Mouse (Mus musculus) MEL (cell line): Measurements from ENCODE around the gene Xbp1. TPM values are rescaled to one million over a fixed set of nuclear protein-coding genes. Genes with fewer than 3 reads are reported as not detected.

Experiments used
- DNase-seq: peaks from one replicate; pipeline ENCODE4 v3.0.0; 2011; ENCODE audit warnings: low read depth, low spot score
- H3K27ac ChIP-seq: 2 replicates; pipeline ENCODE4 v1.5.1; 2012; ENCODE audit warnings: low read depth, mild to moderate bottlenecking, control low read depth, low read length, moderate library complexity; ENCODE audit not compliant: control insufficient read depth
- H3K27me3 ChIP-seq, 2 experiments: fragments of 150-350 bp in 1 of 2; sonication (generic) in 1 of 2; 2 replicates each; pipeline ENCODE4 v1.6.1; 2012; ENCODE audit warnings: low read length in 2 of 2, mild to moderate bottlenecking in 2 of 2, improper control_type of control experiment in 1 of 2, moderate library complexity in 1 of 2; ENCODE audit not compliant: insufficient read depth in 2 of 2, control insufficient read depth in 1 of 2
- H3K36me3 ChIP-seq, 2 experiments: 2 replicates each; pipeline ENCODE4 v1.6.1; 2012 to 2014; ENCODE audit warnings: low read length in 2 of 2, improper control_type of control experiment in 1 of 2, inconsistent platforms in 1 of 2, mild to moderate bottlenecking in 1 of 2; ENCODE audit not compliant: insufficient read depth in 2 of 2, control insufficient read depth in 1 of 2
- H3K4me1 ChIP-seq, 2 experiments: fragments of 150-350 bp in 1 of 2; sonication (generic) in 1 of 2; 2 replicates each; pipeline ENCODE4 v1.6.1; 2012; ENCODE audit warnings: low read length in 2 of 2, improper control_type of control experiment in 1 of 2, mild to moderate bottlenecking in 1 of 2; ENCODE audit not compliant: insufficient read depth in 2 of 2, control insufficient read depth in 1 of 2
- H3K4me3 ChIP-seq, 2 experiments: fragments of 150-350 bp in 1 of 2; sonication (generic) in 1 of 2; 2 replicates each; pipeline ENCODE4 v1.5.1; 2012; ENCODE audit warnings: low read depth in 2 of 2, low read length in 2 of 2, mild to moderate bottlenecking in 2 of 2, moderate library complexity in 2 of 2, control low read depth in 1 of 2, improper control_type of control experiment in 1 of 2; ENCODE audit not compliant: control insufficient read depth in 1 of 2, insufficient read depth in 1 of 2
- H3K79me2 ChIP-seq: 2 replicates; pipeline ENCODE4 v1.6.1; 2012; ENCODE audit warnings: mild to moderate bottlenecking, low read length, moderate library complexity; ENCODE audit not compliant: control insufficient read depth, poor library complexity, insufficient read depth
- H3K9ac ChIP-seq: 2 replicates; pipeline ENCODE4 v1.6.1; 2012; ENCODE audit warnings: low read depth, mild to moderate bottlenecking, control low read depth, low read length, moderate library complexity; ENCODE audit not compliant: control insufficient read depth, poor library complexity, severe bottlenecking
- H3K9me3 ChIP-seq: fragments of 150-350 bp; sonication (generic); replicated peaks from 2 replicates; pipeline ENCODE4 v1.6.1; 2012; ENCODE audit warnings: mild to moderate bottlenecking, low read length, improper control_type of control experiment, moderate library complexity; ENCODE audit not compliant: insufficient read depth
- BHLHE40 ChIP-seq: IDR thresholded peaks from 2 replicates; pipeline ENCODE4 v1.6.1; 2012; ENCODE audit warnings: low read depth, mild to moderate bottlenecking, inconsistent platforms, low read length, improper control_type of control experiment, borderline replicate concordance
- CHD1 ChIP-seq: IDR thresholded peaks from 2 replicates; pipeline ENCODE4 v1.6.1; 2012; ENCODE audit warnings: low read depth, mild to moderate bottlenecking, inconsistent platforms, low read length, improper control_type of control experiment
- CTCF ChIP-seq, 3 experiments: IDR thresholded peaks in 2 of 3; conservative IDR thresholded peaks in 1 of 3; 2 replicates each; pipeline ENCODE4 v1.5.1; 2011 to 2012; ENCODE audit warnings: low read length in 3 of 3, low read depth in 2 of 3, mild to moderate bottlenecking in 2 of 3, improper control_type of control experiment in 1 of 3, inconsistent platforms in 1 of 3, mixed read lengths in 1 of 3, moderate library complexity in 1 of 3; ENCODE audit not compliant: control insufficient read depth in 1 of 3, insufficient read depth in 1 of 3, poor library complexity in 1 of 3, severe bottlenecking in 1 of 3
- ETS1 ChIP-seq: IDR thresholded peaks from 2 replicates; pipeline ENCODE4 v1.6.1; 2012; ENCODE audit warnings: low read depth, mild to moderate bottlenecking, inconsistent platforms, low read length, improper control_type of control experiment, moderate library complexity
- GATA1 ChIP-seq: IDR thresholded peaks from 2 replicates; pipeline ENCODE4 v1.6.1; 2011; ENCODE audit warnings: low read depth, low read length, improper control_type of control experiment
- KAT2A ChIP-seq: conservative IDR thresholded peaks from 2 replicates; pipeline ENCODE4 v1.6.1; 2012; ENCODE audit warnings: low read depth, low read length, improper control_type of control experiment, inconsistent platforms
- MAX ChIP-seq: IDR thresholded peaks from 2 replicates; pipeline ENCODE4 v1.6.1; 2011; ENCODE audit warnings: low read length, improper control_type of control experiment
- MAZ ChIP-seq: IDR thresholded peaks from 2 replicates; pipeline ENCODE4 v1.6.1; 2012; ENCODE audit warnings: low read depth, mild to moderate bottlenecking, inconsistent platforms, low read length, improper control_type of control experiment
- MYC ChIP-seq: IDR thresholded peaks from 2 replicates; pipeline ENCODE4 v1.6.1; 2011; ENCODE audit warnings: low read depth, mild to moderate bottlenecking, low read length, improper control_type of control experiment, moderate library complexity
- POLR2AphosphoS2 ChIP-seq: IDR thresholded peaks from 2 replicates; pipeline ENCODE4 v1.6.1; 2011; ENCODE audit warnings: low read length, improper control_type of control experiment
- RAD21 ChIP-seq: IDR thresholded peaks from 2 replicates; pipeline ENCODE4 v1.6.1; 2011; ENCODE audit warnings: mild to moderate bottlenecking, low read depth, low read length, improper control_type of control experiment
- RCOR1 ChIP-seq: IDR thresholded peaks from 2 replicates; pipeline ENCODE4 v1.6.1; 2012; ENCODE audit warnings: low read depth, mild to moderate bottlenecking, inconsistent platforms, low read length, improper control_type of control experiment
- SMC3 ChIP-seq: IDR thresholded peaks from 2 replicates; pipeline ENCODE4 v1.6.1; 2011; ENCODE audit warnings: low read depth, low read length, improper control_type of control experiment
- TCF12 ChIP-seq: IDR thresholded peaks from 2 replicates; pipeline ENCODE4 v1.6.1; 2014; ENCODE audit warnings: low read depth, mild to moderate bottlenecking, inconsistent platforms, low read length, improper control_type of control experiment, moderate library complexity
- UBTF ChIP-seq: IDR thresholded peaks from 2 replicates; pipeline ENCODE4 v1.6.1; 2012; ENCODE audit warnings: low read depth, mild to moderate bottlenecking, inconsistent platforms, low read length, improper control_type of control experiment, moderate library complexity, borderline replicate concordance; ENCODE audit not compliant: insufficient read depth
- USF2 ChIP-seq, 2 experiments: IDR thresholded peaks; 2 replicates each; pipeline ENCODE4 v1.6.1; 2011 to 2012; ENCODE audit warnings: improper control_type of control experiment in 2 of 2, low read length in 2 of 2, borderline replicate concordance in 1 of 2, inconsistent platforms in 1 of 2, low read depth in 1 of 2, mild to moderate bottlenecking in 1 of 2; ENCODE audit not compliant: insufficient read depth in 1 of 2
- ZC3H11A ChIP-seq: IDR thresholded peaks from 2 replicates; pipeline ENCODE4 v1.6.1; 2012; ENCODE audit warnings: low read depth, mild to moderate bottlenecking, inconsistent platforms, low read length, improper control_type of control experiment
- ZNF384 ChIP-seq: IDR thresholded peaks from 2 replicates; pipeline ENCODE4 v1.6.1; 2012; ENCODE audit warnings: low read depth, mild to moderate bottlenecking, inconsistent platforms, low read length, improper control_type of control experiment
- polyA plus RNA-seq, 2 experiments: library from polyadenylated mRNA; stranded (reverse) in 1 of 2; unstranded in 1 of 2; fragments of >175 nt in 1 of 2; fragments of >200 nt in 1 of 2; gene quantifications; 2 replicates each; pipeline versions ENCODE4 v1.2.1 to v1.2.4; 2012; ENCODE audit warnings: low replicate concordance in 2 of 2, low read depth in 1 of 2; ENCODE audit not compliant: insufficient read length in 2 of 2, insufficient read depth in 1 of 2, missing spikeins in 1 of 2
- total RNA-seq: library from RNA; depleted of rRNA; stranded (reverse); fragments of 300-350 nt; gene quantifications from 2 replicates; pipeline ENCODE4 v1.2.3, GENCODE M21; 2012

Gene Xbp1
- total and polyA plus RNA-seq, 3 experiments, result 81.8 to 101 TPM; not detected in 1

- H3K9ac ChIP-seq, result no peak overlapping the region
These were observed 22.0 kb upstream of the Xbp1 start for GRCm38 (mm10) chr11:5498422-5498821.

DNA sequence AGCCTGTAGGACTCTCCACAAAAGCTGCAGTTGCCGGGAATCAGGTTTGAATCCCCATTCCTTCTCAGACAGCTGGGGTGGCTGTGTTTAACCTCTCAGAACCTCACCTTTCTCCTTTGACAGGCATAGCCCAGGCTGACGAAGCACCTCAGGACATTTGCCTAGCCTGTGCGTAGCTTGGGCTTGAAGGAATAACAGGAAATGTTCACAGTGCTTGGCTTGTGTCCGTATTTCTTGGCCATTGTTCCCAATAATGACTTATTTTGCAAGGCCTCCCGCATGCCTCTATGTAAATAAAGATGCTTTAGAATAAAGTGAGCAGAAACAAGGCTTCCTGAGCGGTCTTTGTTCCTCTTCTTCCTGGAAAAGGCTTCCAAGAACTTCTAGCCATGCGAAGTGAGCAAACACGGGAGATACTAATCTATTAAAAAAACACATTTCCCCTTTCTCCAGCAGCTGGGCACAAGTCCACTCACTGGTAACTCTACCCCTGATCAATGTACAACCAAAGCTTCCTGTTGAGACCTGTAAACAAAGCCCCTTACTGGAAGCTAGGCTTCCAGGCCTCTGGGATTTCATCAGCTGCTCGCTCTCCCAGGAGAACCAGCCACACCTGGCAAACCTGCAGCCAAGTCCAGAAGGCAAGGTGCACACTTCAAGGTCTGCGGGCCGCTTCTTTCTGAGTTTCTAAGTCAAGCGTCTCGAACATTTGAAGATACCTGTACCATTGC lies 21.4 kb upstream of the Xbp1 start:
- peaks cover 0 to 5% of the 10 kb centered on the region in 2 experiments; a peak in 1 of 4 replicates for H3K4me1 ChIP-seq
- no peak for TF ChIP-seq CTCF (IDR thresholded peaks at IDR 0.05 in 2 of 3, conservative IDR thresholded peaks at IDR 0.05 in 1 of 3; ENCODE audit: control insufficient read depth in 1 of 3, insufficient read depth in 1 of 3, low read depth in 2 of 3, low read length in 3 of 3, poor library complexity in 1 of 3, severe bottlenecking in 1 of 3)
- TF ChIP-seq ZNF384, result 0 out of 2 replicates have a peak, but pooled peaks have one; percentile 12
- no peak overlapping the region for H3K9ac ChIP-seq
- H3K36me3 ChIP-seq, result no peaks in the 10 kb centered on the region
- no peak for DNase-seq
- H3K27me3 ChIP-seq, result no peaks in the 10 kb centered on the region
- no peaks in the 10 kb centered on the region for H3K9me3 ChIP-seq
- no peaks in the 10 kb centered on the region for H3K79me2 ChIP-seq
- H3K4me3 ChIP-seq, result no peak overlapping the region
- H3K27ac ChIP-seq, result no peak overlapping the region

More at GRCm38 (mm10) chr11:5498422-5498821, 22.0 kb upstream of the Xbp1 start:
- no peaks in the 10 kb centered on the region for H3K9me3 ChIP-seq
- no peaks in the 10 kb centered on the region for H3K27me3 ChIP-seq
- no peaks in the 10 kb centered on the region for H3K79me2 ChIP-seq
- H3K27ac ChIP-seq, result no peak overlapping the region
- H3K4me3 ChIP-seq, result no peak overlapping the region
- no peak for DNase-seq
- H3K36me3 ChIP-seq, result no peaks in the 10 kb centered on the region
- H3K4me1 ChIP-seq, result peaks cover 0 to 5% of the 10 kb centered on the region in 2 experiments; a peak in 1 of 4 replicates
- no peak for TF ChIP-seq RCOR1
- no peak for TF ChIP-seq GATA1
- no peak for TF ChIP-seq MYC
- no peak for TF ChIP-seq TCF12
- TF ChIP-seq CHD1, result no peak
- no peak for TF ChIP-seq SMC3
- TF ChIP-seq ZNF384, result no peak
- no peak for TF ChIP-seq ZC3H11A
- TF ChIP-seq KAT2A, result no peak
- TF ChIP-seq BHLHE40, result no peak
- no peak for TF ChIP-seq USF2 (IDR thresholded peaks at IDR 0.05; ENCODE audit: borderline replicate concordance in 1 of 2, insufficient read depth in 1 of 2, low read depth in 1 of 2, low read length in 2 of 2)
- no peak for TF ChIP-seq ETS1
- no peak for TF ChIP-seq POLR2AphosphoS2
- no peak for TF ChIP-seq UBTF
- TF ChIP-seq RAD21, result no peak
- no peak for TF ChIP-seq MAZ
- no peak for TF ChIP-seq CTCF (IDR thresholded peaks at IDR 0.05 in 2 of 3, conservative IDR thresholded peaks at IDR 0.05 in 1 of 3; ENCODE audit: control insufficient read depth in 1 of 3, insufficient read depth in 1 of 3, low read depth in 2 of 3, low read length in 3 of 3, poor library complexity in 1 of 3, severe bottlenecking in 1 of 3)
- no peak for TF ChIP-seq MAX
